Mouse (Mus musculus) heart, embryonic 14.5 days (tissue): ENCODE data around the gene Fosl1. TPM values are rescaled to one million over a fixed set of nuclear protein-coding genes. Genes with fewer than 3 reads are reported as not detected.
"Not testable (repeated sequence)": the region's sequence is repeated elsewhere in the genome, so short reads cannot be mapped to it uniquely, and the experiment has no call there.

ENCODE experiments used
- ATAC-seq: fragments of 200-750 bp; cut with Nextera tagmentation; 2 replicates; pipeline ENCODE4 v1.8.0; 2017; ENCODE audit warnings: low read depth, moderate TSS enrichment; ENCODE audit not compliant: insufficient number of reproducible peaks, insufficient read depth, low FRiP score
- H3K27ac ChIP-seq, 2 experiments: fragments of 200-500 bp in 1 of 2; fragments of 300-500 bp in 1 of 2; sonication (generic) in 1 of 2; replicated peaks in 1 of 2; 2 replicates each; pipeline ENCODE4 v1.5.1; 2012 to 2014; ENCODE audit warnings: low read depth in 2 of 2, low read length in 2 of 2, control low read depth in 1 of 2, mild to moderate bottlenecking in 1 of 2, mixed read lengths in 1 of 2; ENCODE audit not compliant: control insufficient read depth in 1 of 2, insufficient read depth in 1 of 2
- H3K27me3 ChIP-seq: fragments of 300-500 bp; sonication (generic); 2 replicates; pipeline ENCODE4 v1.6.1; 2014; ENCODE audit warnings: mild to moderate bottlenecking, low read length, control low read depth; ENCODE audit not compliant: control insufficient read depth, insufficient read depth
- H3K36me3 ChIP-seq: fragments of 300-500 bp; sonication (generic); 2 replicates; pipeline ENCODE4 v1.6.1; 2014; ENCODE audit warnings: mild to moderate bottlenecking, control low read depth, low read length, mixed read lengths; ENCODE audit not compliant: control insufficient read depth, insufficient read depth
- H3K4me1 ChIP-seq, 2 experiments: fragments of 200-500 bp in 1 of 2; fragments of 300-500 bp in 1 of 2; sonication (generic) in 1 of 2; 2 replicates each; pipeline ENCODE4 v1.6.1; 2012 to 2014; ENCODE audit warnings: low read length in 2 of 2, control low read depth in 1 of 2, mixed read lengths in 1 of 2; ENCODE audit not compliant: control insufficient read depth in 2 of 2, insufficient read depth in 2 of 2
- H3K4me2 ChIP-seq: fragments of 300-500 bp; sonication (generic); 2 replicates; pipeline ENCODE4 v1.6.1; 2014; ENCODE audit warnings: mild to moderate bottlenecking, low read length
- H3K4me3 ChIP-seq, 2 experiments: fragments of 200-500 bp in 1 of 2; fragments of 300-500 bp in 1 of 2; sonication (generic) in 1 of 2; 2 replicates each; pipeline ENCODE4 v1.5.1; 2012 to 2014; ENCODE audit warnings: low read length in 2 of 2, mild to moderate bottlenecking in 2 of 2, control low read depth in 1 of 2, low read depth in 1 of 2, moderate library complexity in 1 of 2; ENCODE audit not compliant: control insufficient read depth in 1 of 2, insufficient read depth in 1 of 2
- H3K9ac ChIP-seq: fragments of 300-500 bp; sonication (generic); 2 replicates; pipeline ENCODE4 v1.6.1; 2014; ENCODE audit warnings: mild to moderate bottlenecking, low read length
- H3K9me3 ChIP-seq: fragments of 300-500 bp; sonication (generic); 2 replicates; pipeline ENCODE4 v1.6.1; 2016; ENCODE audit warnings: low read length, control low read depth; ENCODE audit not compliant: control insufficient read depth
- WGBS: fragments of 180-500 bp; shearing (Covaris S2); extraction: QIAGEN DNeasy Blood & Tissue Kit; methylation state at CpG from one replicate; pipeline ENCODE4 v1.1.7; 2014; 5-methylcytosine and 5-hydroxymethylcytosine counted together
- polyA plus RNA-seq: library from polyadenylated mRNA; unstranded; fragments of >200 nt; fragmentation: Nextera tagmentation; extraction: Ambion mirVana; gene quantifications from 2 replicates; pipeline ENCODE4 v1.2.1, GENCODE M21; 2014

Gene Fosl1
- polyA plus RNA-seq: not detected in 2 replicates

- under 1% methylated on average over 69 of the region's 70 CpGs for WGBS
- ATAC-seq: peak; percentile 35; the same call in 1 of the 2 replicates
- Histone ChIP-seq H3K27me3 (peaks cover 46% of the 10 kb centered on the region), H3K9me3 (no peaks in the 10 kb centered on the region), H3K27ac (no peak within 1 kb of the TSS), H3K4me1 (peaks cover 0 to 14% of the 10 kb centered on the region in 2 experiments; a peak in 3 of 4 replicates), H3K4me2 (peak within 1 kb of the TSS; percentile 98), H3K36me3 (no peaks in the 10 kb centered on the region), H3K4me3 (peak within 1 kb of the TSS; percentile 49 to 58), H3K9ac (peak within 1 kb of the TSS; percentile 54)
Observed at GRCm38 (mm10) chr19:5447515-5448353, at the start of gene Fosl1. Gene Fosl1, plus strand, starts transcription at chr19:5447547.

GRCm38 (mm10) chr19:5401073-5401472 is 46.3 kb upstream of the Fosl1 start:
- WGBS: 54% methylated on average over 4 of the region's 4 CpGs
- ATAC-seq: 0 out of 2 replicates have a peak, but pooled peaks have one; percentile 23

GRCm38 (mm10) chr19:5402293-5402692 is 45.1 kb upstream of the Fosl1 start, which contains the start of gene Tsga10ip:
Gene Tsga10ip, minus strand, starts transcription at chr19:5402526.
- H3K4me1 ChIP-seq: peaks cover 3 to 5% of the 10 kb centered on the region in 2 experiments; a peak in 3 of 4 replicates
- no peak within 1 kb of the TSS for H3K4me2 ChIP-seq
- no peaks in the 10 kb centered on the region for H3K27me3 ChIP-seq
- no peaks in the 10 kb centered on the region for H3K36me3 ChIP-seq
- WGBS: 80% methylated on average over 8 of the region's 8 CpGs
- no peak within 1 kb of the TSS for H3K4me3 ChIP-seq
- no peaks in the 10 kb centered on the region for H3K9me3 ChIP-seq
- H3K9ac ChIP-seq: no peak within 1 kb of the TSS
- no peak for ATAC-seq
- no peak within 1 kb of the TSS for H3K27ac ChIP-seq

More at GRCm38 (mm10) chr19:5401073-5401472, 46.3 kb upstream of the Fosl1 start:
- not testable (repeated sequence) for H3K4me3 ChIP-seq, H3K4me2 ChIP-seq, H3K9ac ChIP-seq, H3K27me3 ChIP-seq, H3K36me3 ChIP-seq, H3K9me3 ChIP-seq, H3K4me1 ChIP-seq
- 0 out of 4 replicates have a peak overlapping the region, but pooled peaks of 1 of the 2 experiments have one; percentile 8 for H3K27ac ChIP-seq

GRCm38 (mm10) chr19:5405924-5406323 is 41.4 kb upstream of the Fosl1 start:
- ATAC-seq: no peak
- Histone ChIP-seq H3K27ac (peak overlapping the region; percentile 33 to 65; a peak in 2 of 4 replicates), H3K27me3 (no peaks in the 10 kb centered on the region), H3K4me3 (peak overlapping the region; percentile 31 to 41), H3K4me2 (peak overlapping the region; percentile 68), H3K4me1 (peaks cover 13 to 23% of the 10 kb centered on the region in 2 experiments), H3K9ac (peak overlapping the region; percentile 74), H3K36me3 (no peaks in the 10 kb centered on the region), H3K9me3 (no peaks in the 10 kb centered on the region)
- 15% methylated on average over 7 of the region's 7 CpGs for WGBS

GRCm38 (mm10) chr19:5406531-5407126 is 40.7 kb upstream of the Fosl1 start:
- peak; percentile 52 for ATAC-seq
- WGBS: 9% methylated on average over 22 of the region's 25 CpGs
- H3K4me3 ChIP-seq: peak overlapping the region; percentile 67 to 70
- H3K27me3 ChIP-seq, H3K36me3 ChIP-seq, H3K9me3 ChIP-seq: not testable (repeated sequence)
- peaks cover 13 to 23% of the 10 kb centered on the region in 2 experiments for H3K4me1 ChIP-seq
- H3K4me2 ChIP-seq: peak overlapping the region; percentile 74
- peak overlapping the region; percentile 83 for H3K9ac ChIP-seq
- H3K27ac ChIP-seq: peak overlapping the region; percentile 97 to 99

- Histone ChIP-seq H3K4me1 (peaks cover 13 to 23% of the 10 kb centered on the region in 2 experiments), H3K9ac (peak overlapping the region; percentile 83), H3K4me2 (peak overlapping the region; percentile 74), H3K9me3 (no peaks in the 10 kb centered on the region), H3K4me3 (peak overlapping the region; percentile 67 to 70), H3K36me3 (no peaks in the 10 kb centered on the region), H3K27me3 (no peaks in the 10 kb centered on the region), H3K27ac (peak overlapping the region; percentile 97 to 99)
- peak; percentile 52; the same call in 1 of the 2 replicates for ATAC-seq
- 12% methylated on average over 7 of the region's 7 CpGs for WGBS
Observed at GRCm38 (mm10) chr19:5407133-5407532, 40.2 kb upstream of the Fosl1 start.
